Mouse (Mus musculus): ENCODE data around the gene Gbp9. TPM values are rescaled to one million over a fixed set of nuclear protein-coding genes. Genes with fewer than 3 reads are reported as not detected.
A peak's percentile ranks its signal among the peaks of the same experiment; 100 is the strongest.
"Not testable (repeated sequence)": the region's sequence is repeated elsewhere in the genome, so short reads cannot be mapped to it uniquely, and the experiment has no call there.

Gene Gbp9
- 10.5 and 14.5 TPM in 2 replicates for polyA plus RNA-seq (2011; ENCODE audit: insufficient read depth, insufficient read length, low replicate concordance, missing spikeins)

- 2% methylated on average over 2 of the region's 2 CpGs for WGBS
- peak within 1 kb of the TSS; percentile 40 for H3K4me3 ChIP-seq (replicated peaks; ENCODE audit: control insufficient read depth, low read depth, low read length)
- H3K4me1 ChIP-seq (ENCODE audit: control insufficient read depth, insufficient read depth, low read length); H3K27ac ChIP-seq (ENCODE audit: control insufficient read depth, insufficient read depth, low read depth, low read length, poor library complexity): not testable (repeated sequence)
These were observed at the start of gene Gbp9, which contains the start of the genes Gbp8 and Gbp4 for GRCm38 (mm10) chr5:105139409-105140088. Gene Gbp9, minus strand, starts transcription at chr5:105139539. Gene Gbp8, minus strand, starts transcription at chr5:105139540. Gene Gbp4, minus strand, starts transcription at chr5:105139586.

DNA sequence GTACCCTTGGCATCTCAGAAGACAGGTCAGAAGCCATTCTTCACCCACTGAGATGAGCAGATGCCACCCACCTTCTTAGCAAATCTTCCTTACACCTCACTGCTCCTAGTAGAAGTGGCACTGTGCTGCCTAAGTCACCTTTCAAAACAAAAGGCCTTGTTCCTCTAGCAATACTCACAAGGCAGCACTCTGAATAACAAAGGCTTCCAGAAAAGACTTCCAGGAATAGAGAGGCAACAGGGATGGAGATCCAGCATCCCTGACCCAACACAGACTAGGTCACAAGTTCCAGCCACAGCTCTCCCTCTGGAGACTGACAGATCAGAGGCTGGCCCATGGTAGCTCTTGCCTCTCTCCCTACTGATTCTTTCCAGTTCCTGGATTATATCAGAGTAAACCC lies 42.1 kb upstream of the Gbp9 start:
- H3K4me3 ChIP-seq (replicated peaks; ENCODE audit: control insufficient read depth, low read depth, low read length) = no peak overlapping the region
- TF ChIP-seq CTCF (IDR thresholded peaks at IDR 0.05; ENCODE audit: control insufficient read depth, insufficient read depth, low read length) (no peak), POLR2A (IDR thresholded peaks at IDR 0.05; ENCODE audit: borderline replicate concordance, control insufficient read depth, low read depth, low read length) (no peak)
- no peaks in the 10 kb centered on the region for H3K4me1 ChIP-seq (ENCODE audit: control insufficient read depth, insufficient read depth, low read length)
- H3K27ac ChIP-seq (ENCODE audit: control insufficient read depth, insufficient read depth, low read depth, low read length, poor library complexity) = no peak overlapping the region

DNA sequence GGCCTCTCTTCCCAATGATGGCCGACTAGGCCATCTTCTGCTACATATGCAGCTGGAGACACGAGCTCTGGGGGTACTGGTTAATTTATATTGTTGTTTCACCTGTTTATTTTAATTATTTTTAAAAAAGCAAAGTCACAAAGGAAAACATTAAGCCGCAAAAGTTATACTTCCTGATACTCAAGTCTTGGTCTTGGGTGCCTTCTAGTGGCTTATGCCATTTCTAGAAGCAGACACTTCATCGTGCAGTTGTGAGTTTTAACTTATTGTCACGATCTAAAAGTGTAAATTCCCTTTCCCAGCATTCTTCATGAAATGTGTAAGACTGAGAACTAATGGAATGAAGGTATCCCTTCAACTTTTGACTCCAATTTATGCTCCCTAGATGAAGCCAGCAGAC lies 17.2 kb upstream of the Gbp9 start:
- no peak overlapping the region for H3K27ac ChIP-seq (ENCODE audit: control insufficient read depth, insufficient read depth, low read depth, low read length, poor library complexity)
- TF ChIP-seq POLR2A (IDR thresholded peaks at IDR 0.05; ENCODE audit: borderline replicate concordance, control insufficient read depth, low read depth, low read length) (no peak), CTCF (IDR thresholded peaks at IDR 0.05; ENCODE audit: control insufficient read depth, insufficient read depth, low read length) (no peak)
- H3K4me3 ChIP-seq (replicated peaks; ENCODE audit: control insufficient read depth, low read depth, low read length) = no peak overlapping the region
- H3K4me1 ChIP-seq (ENCODE audit: control insufficient read depth, insufficient read depth, low read length) = no peaks in the 10 kb centered on the region
- 68% methylated on average over 5 of the region's 5 CpGs for WGBS

GRCm38 (mm10) chr5:105154049-105154448 lies 14.7 kb upstream of the Gbp9 start:
- no peaks in the 10 kb centered on the region for H3K4me1 ChIP-seq (ENCODE audit: control insufficient read depth, insufficient read depth, low read length)
- no peak overlapping the region for H3K27ac ChIP-seq (ENCODE audit: control insufficient read depth, insufficient read depth, low read depth, low read length, poor library complexity)
- no peak for TF ChIP-seq POLR2A (IDR thresholded peaks at IDR 0.05; ENCODE audit: borderline replicate concordance, control insufficient read depth, low read depth, low read length)
- no peak for TF ChIP-seq CTCF (IDR thresholded peaks at IDR 0.05; ENCODE audit: control insufficient read depth, insufficient read depth, low read length)
- no peak overlapping the region for H3K4me3 ChIP-seq (replicated peaks; ENCODE audit: control insufficient read depth, low read depth, low read length)

DNA sequence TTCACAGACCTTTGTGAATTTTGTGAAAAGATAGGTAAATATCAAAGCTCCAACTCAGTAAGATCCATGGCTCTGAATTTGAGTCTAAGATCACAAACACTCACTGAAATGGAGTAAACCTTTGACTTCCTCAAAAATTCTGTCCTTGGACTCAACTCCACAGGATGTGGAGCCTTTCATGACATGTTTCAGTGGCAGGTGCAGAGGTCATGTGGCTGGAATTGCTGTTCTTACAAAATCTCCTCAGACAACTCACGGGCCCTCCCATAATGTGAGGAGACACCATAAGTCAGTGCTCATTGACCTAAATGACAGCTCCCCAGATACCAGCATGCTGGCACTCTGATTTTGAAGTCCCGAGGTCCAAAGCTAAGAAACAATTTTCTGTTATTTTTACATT lies 8.7 kb upstream of the Gbp9 start:
- not testable (repeated sequence) for H3K27ac ChIP-seq (ENCODE audit: control insufficient read depth, insufficient read depth, low read depth, low read length, poor library complexity); H3K4me1 ChIP-seq (ENCODE audit: control insufficient read depth, insufficient read depth, low read length); H3K4me3 ChIP-seq (replicated peaks; ENCODE audit: control insufficient read depth, low read depth, low read length)
- 28% methylated on average over 2 of the region's 2 CpGs for WGBS

DNA sequence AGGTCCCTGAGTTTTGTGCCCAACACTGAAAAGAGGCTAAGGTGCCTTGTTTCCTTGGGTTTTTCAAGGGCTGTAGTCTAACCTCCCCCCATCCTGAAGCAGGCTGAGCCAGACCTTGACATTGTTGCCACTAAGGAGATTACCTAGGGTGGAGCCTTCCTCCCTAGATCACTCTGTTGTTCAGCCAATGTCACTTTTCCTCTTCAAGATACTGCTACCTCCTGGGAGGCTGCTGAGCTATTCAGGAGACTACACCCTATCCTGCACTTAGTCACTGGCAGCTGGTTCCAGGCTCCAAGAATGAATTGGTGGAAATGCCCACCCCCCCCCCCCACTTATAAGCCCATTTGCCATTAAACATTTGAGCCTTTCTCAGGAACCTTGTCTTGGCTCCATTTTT lies 7.1 kb upstream of the Gbp9 start:
- Histone ChIP-seq H3K27ac (ENCODE audit: control insufficient read depth, insufficient read depth, low read depth, low read length, poor library complexity) (no peak overlapping the region), H3K4me3 (replicated peaks; ENCODE audit: control insufficient read depth, low read depth, low read length) (no peak overlapping the region), H3K4me1 (ENCODE audit: control insufficient read depth, insufficient read depth, low read length) (peaks cover 3% of the 10 kb centered on the region; the same call in 1 of the 2 replicates)
- TF ChIP-seq CTCF (IDR thresholded peaks at IDR 0.05; ENCODE audit: control insufficient read depth, insufficient read depth, low read length) = no peak
- TF ChIP-seq POLR2A (IDR thresholded peaks at IDR 0.05; ENCODE audit: borderline replicate concordance, control insufficient read depth, low read depth, low read length) = no peak

DNA sequence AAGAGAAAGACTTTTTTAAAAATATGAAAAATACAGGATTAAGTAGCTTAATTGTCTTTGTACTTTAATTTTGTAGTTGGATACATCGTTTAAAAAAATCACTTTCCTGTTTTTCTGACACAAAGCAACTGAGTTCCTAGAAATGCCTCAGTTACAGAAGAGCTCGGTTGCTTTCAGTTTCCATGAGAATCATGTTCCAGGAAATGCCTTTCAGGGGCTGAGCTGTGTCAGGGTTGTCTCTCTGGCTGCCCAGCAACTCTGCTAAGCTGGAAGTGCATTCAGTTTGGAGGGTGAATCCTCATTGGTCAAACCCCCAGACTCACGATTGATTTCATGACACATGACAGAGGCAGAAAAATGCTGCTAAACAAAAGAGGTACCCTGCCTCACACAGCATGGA lies 6.4 kb upstream of the Gbp9 start:
- not testable (repeated sequence) for H3K4me3 ChIP-seq (replicated peaks; ENCODE audit: control insufficient read depth, low read depth, low read length); H3K27ac ChIP-seq (ENCODE audit: control insufficient read depth, insufficient read depth, low read depth, low read length, poor library complexity); H3K4me1 ChIP-seq (ENCODE audit: control insufficient read depth, insufficient read depth, low read length)
- WGBS = 4% methylated on average over 3 of the region's 3 CpGs

DNA sequence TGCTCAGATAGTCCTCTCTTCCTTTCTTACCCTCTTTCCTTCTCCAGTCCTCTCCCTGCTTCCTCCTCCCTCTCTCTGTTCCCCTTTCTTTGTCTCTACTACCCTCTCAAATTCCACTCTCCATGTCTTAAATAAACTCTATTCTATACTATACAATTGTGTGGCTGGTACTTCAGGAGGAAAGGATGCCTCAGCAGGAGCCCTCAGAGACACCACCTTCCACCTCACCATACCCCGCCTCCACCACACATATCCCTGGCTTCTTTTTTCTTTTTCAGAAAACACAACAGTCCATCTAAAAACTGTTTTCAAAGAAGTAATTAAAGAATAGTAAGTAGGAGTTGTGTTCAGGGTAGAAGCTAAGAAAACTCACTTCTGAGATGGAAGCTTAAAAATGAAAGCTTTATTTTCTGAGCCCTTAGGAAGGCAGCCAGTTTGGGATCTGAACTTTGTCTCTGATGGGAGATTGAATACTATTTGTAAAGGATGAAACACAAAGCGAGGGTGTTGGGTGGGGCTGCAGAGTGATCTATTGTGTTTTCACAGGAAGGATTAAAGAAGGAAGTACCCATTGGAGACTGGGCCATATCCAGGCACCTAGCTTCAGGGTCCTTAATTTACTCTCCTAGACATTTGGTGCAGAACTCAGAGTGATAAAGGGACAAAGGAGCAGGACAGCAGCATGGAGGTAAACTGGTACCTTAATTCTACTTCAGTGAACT lies 911 bp upstream of the Gbp9 start:
- not testable (repeated sequence) for H3K4me3 ChIP-seq (replicated peaks; ENCODE audit: control insufficient read depth, low read depth, low read length); H3K4me1 ChIP-seq (ENCODE audit: control insufficient read depth, insufficient read depth, low read length); H3K27ac ChIP-seq (ENCODE audit: control insufficient read depth, insufficient read depth, low read depth, low read length, poor library complexity)
- 70% methylated on average over 2 of the region's 2 CpGs for whole genome bisulfite sequencing

DNA sequence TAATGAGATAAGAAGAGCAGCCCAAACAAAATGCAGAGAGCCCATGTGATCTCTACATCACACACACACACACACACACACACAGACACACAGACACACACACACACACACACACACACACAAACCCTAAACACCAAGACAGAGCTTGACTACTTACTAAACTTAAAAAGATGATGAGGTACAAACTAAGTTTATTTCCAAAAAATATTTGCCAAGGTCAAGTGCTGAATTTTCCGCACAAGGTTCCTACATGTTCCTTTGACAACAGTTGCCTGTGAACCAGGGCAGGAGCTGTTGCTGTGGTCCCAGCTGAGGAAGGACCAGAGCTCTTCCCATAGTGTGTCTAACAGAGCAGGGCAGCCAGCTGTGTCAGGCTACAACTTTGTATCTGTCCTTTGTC lies 433 bp downstream of the Gbp9 start:
- WGBS = 72% methylated on average over 1 of the region's 1 CpGs
- peak overlapping the region; percentile 40 for H3K4me3 ChIP-seq (replicated peaks; ENCODE audit: control insufficient read depth, low read depth, low read length)
- H3K27ac ChIP-seq (ENCODE audit: control insufficient read depth, insufficient read depth, low read depth, low read length, poor library complexity) = no peak overlapping the region; the same call in 1 of the 2 replicates

DNA sequence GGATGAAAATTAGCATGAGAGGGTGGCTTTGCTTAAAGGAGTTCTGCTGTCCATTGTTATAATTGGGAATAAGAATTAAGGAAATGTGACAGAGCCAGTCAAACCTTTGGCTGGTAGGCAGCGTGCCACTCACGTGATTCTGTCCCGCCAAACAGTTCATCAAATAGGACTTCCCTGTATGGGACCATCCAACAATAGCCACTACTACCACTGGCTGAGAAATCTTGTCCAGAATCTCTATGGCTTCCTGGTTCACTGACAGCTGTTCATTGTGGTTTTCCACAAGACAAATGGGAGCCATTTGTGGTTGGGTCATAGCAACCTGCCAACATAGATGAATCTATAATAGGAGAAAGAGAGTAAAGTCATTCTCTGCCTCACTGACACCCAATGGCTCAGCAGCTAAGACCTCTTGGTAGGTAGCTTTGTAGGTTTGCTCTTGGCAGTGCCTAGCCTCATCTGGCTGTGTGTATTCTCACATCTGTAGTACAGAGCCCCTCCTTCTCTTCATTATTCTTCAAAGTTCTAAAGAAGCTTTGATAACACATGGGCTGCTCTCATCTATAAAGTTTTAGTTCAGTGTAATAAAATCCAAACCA lies 2.5 kb downstream of the Gbp9 start:
- not testable (repeated sequence) for H3K4me3 ChIP-seq (replicated peaks; ENCODE audit: control insufficient read depth, low read depth, low read length); H3K27ac ChIP-seq (ENCODE audit: control insufficient read depth, insufficient read depth, low read depth, low read length, poor library complexity); H3K4me1 ChIP-seq (ENCODE audit: control insufficient read depth, insufficient read depth, low read length)
- 14% methylated on average over 3 of the region's 3 CpGs for WGBS

More for the DNA sequence above, 433 bp downstream of the Gbp9 start:
- TF ChIP-seq CTCF (IDR thresholded peaks at IDR 0.05; ENCODE audit: control insufficient read depth, insufficient read depth, low read length) = no peak
- TF ChIP-seq POLR2A (IDR thresholded peaks at IDR 0.05; ENCODE audit: borderline replicate concordance, control insufficient read depth, low read depth, low read length) = no peak
- H3K4me1 ChIP-seq (ENCODE audit: control insufficient read depth, insufficient read depth, low read length) = no peaks in the 10 kb centered on the region

GRCm38 (mm10) chr5:105121731-105122130 lies 17.6 kb downstream of the Gbp9 start:
- H3K27ac ChIP-seq (ENCODE audit: control insufficient read depth, insufficient read depth, low read depth, low read length, poor library complexity); H3K4me3 ChIP-seq (replicated peaks; ENCODE audit: control insufficient read depth, low read depth, low read length): not testable (repeated sequence)
- WGBS = 73% methylated on average over 6 of the region's 6 CpGs

More at GRCm38 (mm10) chr5:105121731-105122130, 17.6 kb downstream of the Gbp9 start:
- H3K4me1 ChIP-seq (ENCODE audit: control insufficient read depth, insufficient read depth, low read length) = not testable (repeated sequence)

All from bone marrow, adult 2 months (tissue).